In genomic region chr6:85587396-85588143, GRCm38 (mm10) we compare ENCODE assay signal across 8 mouse cellular contexts. TPM values are rescaled to one million over a fixed set of nuclear protein-coding genes. Genes with fewer than 3 reads are reported as not detected.
DNase-seq lines count a peak whose midpoint lies in the region; ATAC-seq and TF ChIP-seq lines count a peak whose summit lies in the region.

Gene Alms1, plus strand, starts transcription at chr6:85587531.

- H3K9ac ChIP-seq in embryonic facial prominence, embryonic 13.5 days: peak within 1 kb of the TSS; percentile 78
- H3K9ac ChIP-seq in limb, embryonic 12.5 days (replicated peaks): peak within 1 kb of the TSS; percentile 83
- H3K9ac ChIP-seq in midbrain, embryonic 15.5 days: peak within 1 kb of the TSS; percentile 62

- H3K27ac ChIP-seq in embryonic facial prominence, embryonic 13.5 days: peak within 1 kb of the TSS; percentile 74
- peak within 1 kb of the TSS; percentile 54 for H3K27ac ChIP-seq in kidney, adult 2 months (ENCODE audit: insufficient read depth, low read depth, low read length)
- H3K27ac ChIP-seq in limb, embryonic 12.5 days: peak within 1 kb of the TSS; percentile 88
- peak within 1 kb of the TSS; percentile 80 for H3K27ac ChIP-seq in midbrain, embryonic 15.5 days
- peak within 1 kb of the TSS; percentile 13; the same call in 1 of the 2 replicates for H3K27ac ChIP-seq in spleen, adult 2 months (ENCODE audit: insufficient read depth, low read length)

- no peaks in the 10 kb centered on the region for H3K9me3 ChIP-seq in embryonic facial prominence, embryonic 13.5 days
- H3K9me3 ChIP-seq in limb, embryonic 12.5 days: no peaks in the 10 kb centered on the region
- no peaks in the 10 kb centered on the region for H3K9me3 ChIP-seq in midbrain, embryonic 15.5 days

- peak; percentile 46 for TF ChIP-seq POLR2A in kidney, adult 2 months (IDR thresholded peaks at IDR 0.05; ENCODE audit: low read depth, low read length)
- no peak for TF ChIP-seq POLR2A in spleen, adult 2 months (IDR thresholded peaks at IDR 0.05; ENCODE audit: low read depth, low read length)

- peak; percentile 94 for ATAC-seq in embryonic facial prominence, embryonic 13.5 days (ENCODE audit: insufficient number of reproducible peaks, insufficient read depth, low FRiP score, low TSS enrichment, low read depth)
- peak; percentile 92 for ATAC-seq in limb, embryonic 12.5 days (ENCODE audit: insufficient number of reproducible peaks, insufficient read depth, low FRiP score, low TSS enrichment, low read depth)
- ATAC-seq in midbrain, embryonic 15.5 days (replicated peaks): peak; percentile 98

- peak; percentile 94 for DNase-seq in 3134 (ENCODE audit: extremely low read depth, insufficient read length, low spot score)
- DNase-seq in adrenal gland, postnatal 36 days: peak; percentile 96 to 99
- DNase-seq in heart, adult 18-20 months: peak; percentile 95 to 96
- peak; percentile 97 for DNase-seq in kidney, adult 2 months
- DNase-seq in spleen, adult 2 months (ENCODE audit: low read depth in 1 of 2, low spot score in 2 of 2): peak; percentile 66 to 85

- peaks cover 20% of the 10 kb centered on the region for H3K4me1 ChIP-seq in embryonic facial prominence, embryonic 13.5 days
- H3K4me1 ChIP-seq in kidney, adult 2 months (ENCODE audit: control insufficient read depth, insufficient read depth, low read length): no peaks in the 10 kb centered on the region
- H3K4me1 ChIP-seq in limb, embryonic 12.5 days (replicated peaks): peaks cover 22% of the 10 kb centered on the region
- peaks cover 27% of the 10 kb centered on the region for H3K4me1 ChIP-seq in midbrain, embryonic 15.5 days
- H3K4me1 ChIP-seq in spleen, adult 2 months (ENCODE audit: control insufficient read depth, insufficient read depth, insufficient read length): no peaks in the 10 kb centered on the region

- H3K4me2 ChIP-seq in embryonic facial prominence, embryonic 13.5 days: peak within 1 kb of the TSS; percentile 75
- H3K4me2 ChIP-seq in limb, embryonic 12.5 days: peak within 1 kb of the TSS; percentile 80
- H3K4me2 ChIP-seq in midbrain, embryonic 15.5 days: peak within 1 kb of the TSS; percentile 71

- no peaks in the 10 kb centered on the region for H3K27me3 ChIP-seq in embryonic facial prominence, embryonic 13.5 days
- H3K27me3 ChIP-seq in kidney, adult 2 months (replicated peaks; ENCODE audit: control insufficient read depth, insufficient read depth, low read length): no peaks in the 10 kb centered on the region; the same call in 1 of the 2 replicates
- H3K27me3 ChIP-seq in limb, embryonic 12.5 days: no peaks in the 10 kb centered on the region
- H3K27me3 ChIP-seq in midbrain, embryonic 15.5 days (replicated peaks): no peaks in the 10 kb centered on the region
- H3K27me3 ChIP-seq in spleen, adult 2 months (ENCODE audit: control insufficient read depth, insufficient read depth, low read length): no peaks in the 10 kb centered on the region

- peak within 1 kb of the TSS; percentile 77 for H3K4me3 ChIP-seq in embryonic facial prominence, embryonic 13.5 days
- peak within 1 kb of the TSS; percentile 85 for H3K4me3 ChIP-seq in kidney, adult 2 months (ENCODE audit: insufficient read depth, low read depth, low read length)
- H3K4me3 ChIP-seq in limb, embryonic 12.5 days (replicated peaks): peak within 1 kb of the TSS; percentile 89
- peak within 1 kb of the TSS; percentile 63 for H3K4me3 ChIP-seq in midbrain, embryonic 15.5 days
- H3K4me3 ChIP-seq in spleen, adult 2 months (ENCODE audit: extremely low read depth, insufficient read depth, insufficient read length): peak within 1 kb of the TSS; percentile 95

- no peak for TF ChIP-seq CTCF in kidney, adult 2 months (conservative IDR thresholded peaks at IDR 0.05; ENCODE audit: insufficient read depth, insufficient read length, low read depth, low read length)
- peak; percentile 1; the same call in 1 of the 2 replicates for TF ChIP-seq CTCF in spleen, adult 2 months (IDR thresholded peaks at IDR 0.05; ENCODE audit: extremely low read depth, insufficient read depth, insufficient read length, insufficient replicate concordance)

- WGBS in embryonic facial prominence, embryonic 13.5 days: under 1% methylated on average over 58 of the region's 59 CpGs
- WGBS in kidney, adult 2 months: under 1% methylated on average over 59 of the region's 59 CpGs
- under 1% methylated on average over 57 of the region's 59 CpGs for WGBS in limb, embryonic 12.5 days
- WGBS in midbrain, embryonic 15.5 days: under 1% methylated on average over 59 of the region's 59 CpGs
- under 1% methylated on average over 56 of the region's 59 CpGs for WGBS in spleen, adult 2 months

- H3K36me3 ChIP-seq in embryonic facial prominence, embryonic 13.5 days: peaks cover 4% of the 10 kb centered on the region; the same call in 1 of the 2 replicates
- no peaks in the 10 kb centered on the region for H3K36me3 ChIP-seq in kidney, adult 2 months (ENCODE audit: control insufficient read depth, insufficient read depth, low read length)
- H3K36me3 ChIP-seq in limb, embryonic 12.5 days: no peaks in the 10 kb centered on the region
- no peaks in the 10 kb centered on the region for H3K36me3 ChIP-seq in midbrain, embryonic 15.5 days (replicated peaks)
- H3K36me3 ChIP-seq in spleen, adult 2 months (ENCODE audit: control insufficient read depth, insufficient read depth, low read length): no peaks in the 10 kb centered on the region

RNA-seq across cellular contexts. Expression of gene Alms1, which starts in this region (rescaled TPM):
- 10 to 100 TPM; 10.1 to 12.0 TPM for total RNA-seq in adrenal gland, postnatal 36 days (2021)
- 5.7 and 7.6 TPM in 2 replicates for polyA plus RNA-seq in embryonic facial prominence, embryonic 13.5 days (2015; fragmentation: Nextera tagmentation; extraction: Ambion mirVana)
- total RNA-seq in heart, adult 18-20 months (2021): 1 to 10 TPM; 1.8 to 2.2 TPM
- 0.63 and 0.68 TPM in 2 replicates for polyA plus RNA-seq in kidney, adult 2 months (2012; rRNA removed)
- polyA plus RNA-seq in limb, embryonic 12.5 days (2016; fragmentation: Nextera tagmentation; extraction: Ambion mirVana): 9.0 and 10.3 TPM in 2 replicates
- 5.2 and 5.9 TPM in 2 replicates for polyA plus RNA-seq in midbrain, embryonic 15.5 days (2015; fragmentation: Nextera tagmentation; extraction: Ambion mirVana)
- polyA plus RNA-seq in spleen, adult 2 months (2012; rRNA removed): 0.35 and 0.41 TPM in 2 replicates

Comparison
In these comparisons a context has a peak if more than half of its experiments do, and no peak if none do; other contexts are left out.
1. Peak in every context shown above with its lines: DNase-seq, ATAC-seq, H3K4me3 ChIP-seq and H3K27ac ChIP-seq.
2. Peak in DNase-seq, H3K4me3 ChIP-seq and H3K27ac ChIP-seq in kidney, adult 2 months; RNA of the gene not detected or under 1 TPM.
3. Peak in DNase-seq, H3K4me3 ChIP-seq and H3K27ac ChIP-seq in spleen, adult 2 months; RNA of the gene not detected or under 1 TPM.
4. H3K27ac ChIP-seq: peak in every context shown above with its lines; median percentile 88 in limb, embryonic 12.5 days; 80 in midbrain, embryonic 15.5 days; 74 in embryonic facial prominence, embryonic 13.5 days; 54 in kidney, adult 2 months; 13 in spleen, adult 2 months.